Mouse (Mus musculus) liver, embryonic 16.5 days (tissue): Measurements from ENCODE around the gene Rpl3. TPM values are rescaled to one million over a fixed set of nuclear protein-coding genes. Genes with fewer than 3 reads are reported as not detected.
A peak's percentile ranks its signal among the peaks of the same experiment; 100 is the strongest.

Source experiments
- ATAC-seq: fragments of 200-750 bp; cut with Nextera tagmentation; 2 replicates; pipeline ENCODE4 v1.8.0; 2017; ENCODE audit warnings: low read depth, mild to moderate bottlenecking, moderate number of reproducible peaks, moderate library complexity
- H3K27ac ChIP-seq: fragments of 300-500 bp; sonication (generic); 2 replicates; pipeline ENCODE4 v1.5.1; 2014; ENCODE audit warnings: mild to moderate bottlenecking, low read length
- H3K27me3 ChIP-seq: fragments of 300-500 bp; sonication (generic); 2 replicates; pipeline ENCODE4 v1.6.1; 2014; ENCODE audit warnings: low read depth, low read length, mixed read lengths; ENCODE audit not compliant: control insufficient read depth, insufficient read depth
- H3K36me3 ChIP-seq: fragments of 300-500 bp; sonication (generic); 2 replicates; pipeline ENCODE4 v1.6.1; 2014; ENCODE audit warnings: mild to moderate bottlenecking; ENCODE audit not compliant: control insufficient read depth, insufficient read depth
- H3K4me1 ChIP-seq: fragments of 300-500 bp; sonication (generic); 2 replicates; pipeline ENCODE4 v1.6.1; 2014; ENCODE audit warnings: low read depth, low read length, mixed read lengths; ENCODE audit not compliant: control insufficient read depth
- H3K4me2 ChIP-seq: fragments of 300-500 bp; sonication (generic); 2 replicates; pipeline ENCODE4 v1.6.1; 2014; ENCODE audit warnings: low read depth, low read length, mixed read lengths
- H3K4me3 ChIP-seq: fragments of 300-500 bp; sonication (generic); 2 replicates; pipeline ENCODE4 v1.5.1; 2014; ENCODE audit warnings: low read depth, mild to moderate bottlenecking, low read length
- H3K9ac ChIP-seq: fragments of 300-500 bp; sonication (generic); 2 replicates; pipeline ENCODE4 v1.6.1; 2014; ENCODE audit warnings: low read depth, low read length
- H3K9me3 ChIP-seq: fragments of 300-500 bp; sonication (generic); replicated peaks from 2 replicates; pipeline ENCODE4 v1.6.1; 2016; ENCODE audit warnings: low read length; ENCODE audit not compliant: control insufficient read depth
- WGBS: fragments of 180-500 bp; shearing (Covaris S2); extraction: QIAGEN DNeasy Blood & Tissue Kit; methylation state at CpG from one replicate; pipeline ENCODE4 v1.1.7; 2014; ENCODE audit not compliant: insufficient replicate concordance; 5-methylcytosine and 5-hydroxymethylcytosine counted together
- polyA plus RNA-seq: library from polyadenylated mRNA; unstranded; fragments of >200 nt; fragmentation: Nextera tagmentation; extraction: Ambion mirVana; gene quantifications from 2 replicates; pipeline ENCODE4 v1.2.1, GENCODE M21; 2015

The Rpl3 gene
- polyA plus RNA-seq, 1 experiment from 2014 or later, result 481 TPM

- H3K36me3 ChIP-seq, result no peaks in the 10 kb centered on the region
- no peaks in the 10 kb centered on the region for H3K9me3 ChIP-seq
- peak; percentile 39; the same call in 1 of the 2 replicates for ATAC-seq
- H3K9ac ChIP-seq, result peak overlapping the region; percentile 41; the same call in 1 of the 2 replicates
- WGBS, result 46% methylated on average over 12 of the region's 12 CpGs
- H3K27ac ChIP-seq, result peak overlapping the region; percentile 69
- 0 out of 2 replicates have a peak overlapping the region, but pooled peaks have one; percentile 13 for H3K4me2 ChIP-seq
- H3K4me1 ChIP-seq, result peaks cover 14% of the 10 kb centered on the region
- H3K27me3 ChIP-seq, result no peaks in the 10 kb centered on the region
- no peak overlapping the region for H3K4me3 ChIP-seq
These were observed 14.1 kb upstream of the Rpl3 start for GRCm38 (mm10) chr15:80105490-80106410.

GRCm38 (mm10) chr15:80102495-80102894 is 10.8 kb upstream of the Rpl3 start:
- no peaks in the 10 kb centered on the region for H3K36me3 ChIP-seq
- H3K27me3 ChIP-seq, result no peaks in the 10 kb centered on the region
- H3K4me2 ChIP-seq, result no peak overlapping the region
- H3K9me3 ChIP-seq, result no peaks in the 10 kb centered on the region
- ATAC-seq, result no peak
- WGBS, result 64% methylated on average over 6 of the region's 6 CpGs
- H3K27ac ChIP-seq, result no peak overlapping the region
- peaks cover 38% of the 10 kb centered on the region for H3K4me1 ChIP-seq
- H3K9ac ChIP-seq, result no peak overlapping the region
- H3K4me3 ChIP-seq, result no peak overlapping the region

GRCm38 (mm10) chr15:80101503-80101902 is 9.8 kb upstream of the Rpl3 start:
- Histone ChIP-seq H3K4me1 (peaks cover 48% of the 10 kb centered on the region), H3K36me3 (no peaks in the 10 kb centered on the region)

GRCm38 (mm10) chr15:80100871-80101270 is 9.2 kb upstream of the Rpl3 start:
- 55% methylated on average over 10 of the region's 10 CpGs for WGBS
- H3K4me3 ChIP-seq, result no peak overlapping the region
- no peaks in the 10 kb centered on the region for H3K36me3 ChIP-seq
- no peak overlapping the region for H3K4me2 ChIP-seq
- peaks cover 54% of the 10 kb centered on the region for H3K4me1 ChIP-seq
- H3K27me3 ChIP-seq, result no peaks in the 10 kb centered on the region
- ATAC-seq, result no peak
- H3K27ac ChIP-seq, result no peak overlapping the region
- no peaks in the 10 kb centered on the region for H3K9me3 ChIP-seq
- no peak overlapping the region for H3K9ac ChIP-seq

More at GRCm38 (mm10) chr15:80101503-80101902, 9.8 kb upstream of the Rpl3 start:
- no peaks in the 10 kb centered on the region for H3K27me3 ChIP-seq
- H3K27ac ChIP-seq, result no peak overlapping the region
- H3K9ac ChIP-seq, result no peak overlapping the region
- no peak overlapping the region for H3K4me2 ChIP-seq
- no peaks in the 10 kb centered on the region for H3K9me3 ChIP-seq
- ATAC-seq, result no peak
- WGBS, result 80% methylated on average over 6 of the region's 6 CpGs
- no peak overlapping the region for H3K4me3 ChIP-seq

GRCm38 (mm10) chr15:80100196-80100595 is 8.5 kb upstream of the Rpl3 start:
- WGBS, result 75% methylated on average over 3 of the region's 3 CpGs
- Histone ChIP-seq H3K4me1 (peaks cover 50% of the 10 kb centered on the region), H3K4me3 (no peak overlapping the region), H3K27me3 (no peaks in the 10 kb centered on the region), H3K27ac (no peak overlapping the region), H3K9ac (no peak overlapping the region), H3K4me2 (no peak overlapping the region), H3K9me3 (no peaks in the 10 kb centered on the region), H3K36me3 (no peaks in the 10 kb centered on the region)
- no peak for ATAC-seq

- Histone ChIP-seq H3K4me2 (peak overlapping the region; percentile 80; the same call in 1 of the 2 replicates), H3K36me3 (no peaks in the 10 kb centered on the region), H3K4me3 (peak overlapping the region; percentile 53; the same call in 1 of the 2 replicates), H3K9ac (no peak overlapping the region), H3K9me3 (no peaks in the 10 kb centered on the region), H3K4me1 (peaks cover 43% of the 10 kb centered on the region), H3K27me3 (no peaks in the 10 kb centered on the region), H3K27ac (peak overlapping the region; percentile 33)
- 70% methylated on average over 3 of the region's 3 CpGs for WGBS
- ATAC-seq, result no peak
These were observed 7.8 kb upstream of the Rpl3 start for GRCm38 (mm10) chr15:80099477-80099876.

- WGBS, result 24% methylated on average over 9 of the region's 9 CpGs
- peak overlapping the region; percentile 98 for H3K27ac ChIP-seq
- peak overlapping the region; percentile 53 for H3K4me3 ChIP-seq
These were observed 7.1 kb upstream of the Rpl3 start for GRCm38 (mm10) chr15:80098809-80099208.

GRCm38 (mm10) chr15:80097999-80098461 is 6.4 kb upstream of the Rpl3 start:
- ATAC-seq, result peak; percentile 92
- H3K36me3 ChIP-seq, result no peaks in the 10 kb centered on the region
- H3K27me3 ChIP-seq, result no peaks in the 10 kb centered on the region
- peak overlapping the region; percentile 80 for H3K4me2 ChIP-seq
- peak overlapping the region; percentile 98 for H3K27ac ChIP-seq
- no peaks in the 10 kb centered on the region for H3K9me3 ChIP-seq
- peaks cover 43% of the 10 kb centered on the region for H3K4me1 ChIP-seq
- 21% methylated on average over 8 of the region's 8 CpGs for WGBS
- H3K9ac ChIP-seq, result peak overlapping the region; percentile 62
- peak overlapping the region; percentile 53 for H3K4me3 ChIP-seq

More at GRCm38 (mm10) chr15:80098809-80099208, 7.1 kb upstream of the Rpl3 start:
- Histone ChIP-seq H3K4me2 (peak overlapping the region; percentile 80), H3K36me3 (no peaks in the 10 kb centered on the region), H3K27me3 (no peaks in the 10 kb centered on the region), H3K4me1 (peaks cover 43% of the 10 kb centered on the region), H3K9me3 (no peaks in the 10 kb centered on the region), H3K9ac (peak overlapping the region; percentile 62)
- no peak for ATAC-seq
